Comparison of ENCODE assay signal across 30 mouse cellular contexts in the genomic region with DNA sequence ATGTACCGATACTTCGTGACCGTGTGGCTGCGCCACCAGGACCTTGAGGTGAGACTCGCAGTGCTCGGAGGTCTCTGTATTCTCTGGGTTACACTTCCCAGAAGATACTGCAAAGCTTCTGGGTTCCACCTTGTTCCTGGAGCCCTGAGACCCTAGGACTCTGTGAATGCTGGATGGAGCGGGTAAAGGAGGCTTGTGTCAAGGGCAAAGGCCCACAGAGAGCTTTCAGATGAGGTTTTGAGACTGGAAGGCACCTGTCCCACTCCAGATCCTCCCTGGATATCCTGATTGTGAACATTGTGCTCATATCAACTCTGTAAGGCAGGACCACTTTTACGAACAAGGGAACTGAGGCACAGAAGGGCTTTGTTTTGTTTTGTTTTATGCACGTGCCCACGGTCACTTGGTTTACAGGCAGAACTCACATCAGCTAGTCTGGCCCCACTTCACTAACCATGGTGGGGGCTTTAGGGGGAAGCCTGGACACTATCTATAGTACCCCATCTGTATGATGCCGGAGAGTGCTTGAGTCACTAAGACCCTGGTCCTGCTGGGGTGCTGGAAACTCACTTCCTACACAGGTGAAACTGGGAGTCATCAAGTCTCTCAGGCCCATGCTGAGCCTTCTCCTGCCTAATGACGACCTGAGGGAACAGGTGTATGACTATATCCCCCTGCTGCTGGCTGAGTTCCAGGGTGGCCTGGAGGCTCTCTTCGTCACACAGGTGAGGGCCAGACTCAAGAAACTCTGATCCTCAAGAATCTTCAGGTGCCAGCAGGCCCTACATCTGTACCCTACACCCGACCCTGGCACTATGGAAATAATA. TPM values are rescaled to one million over a fixed set of nuclear protein-coding genes. Genes with fewer than 3 reads are reported as not detected.
DNase-seq lines count a peak whose midpoint lies in the region; ATAC-seq and TF ChIP-seq lines count a peak whose summit lies in the region.
"Had no signal": no experiment of that assay in that cellular context is flagged by ENCODE, and none has a peak within 500 bp of the region (broad histone marks: within the 10 kb centered on the region; RNA-seq: fewer than 3 reads in every experiment).

No protein-coding gene starts in this region.

- TF ChIP-seq CTCF in intestine, postnatal 0 days (IDR thresholded peaks at IDR 0.05; ENCODE audit: low read depth): no peak

- no peak overlapping the region for H3K4me2 ChIP-seq in intestine, embryonic 16.5 days (ENCODE audit: low read depth, low read length)
- H3K4me2 ChIP-seq in intestine, postnatal 0 days (replicated peaks; ENCODE audit: low read depth): no peak overlapping the region
- H3K4me2 ChIP-seq in neural tube, embryonic 15.5 days: no peak overlapping the region
- no peak overlapping the region for H3K4me2 ChIP-seq in stomach, embryonic 14.5 days (replicated peaks; ENCODE audit: low read depth, low read length)
- H3K4me2 ChIP-seq: forebrain, embryonic 15.5 days; heart, embryonic 13.5 days; limb, embryonic 15.5 days; stomach, embryonic 15.5 days had no signal

- H3K9me3 ChIP-seq in intestine, embryonic 16.5 days (ENCODE audit: control insufficient read depth, low read length): peaks cover 75% of the 10 kb centered on the region
- peaks cover 52% of the 10 kb centered on the region for H3K9me3 ChIP-seq in intestine, postnatal 0 days (ENCODE audit: control insufficient read depth)
- H3K9me3 ChIP-seq in neural tube, embryonic 15.5 days (replicated peaks): peaks cover 94% of the 10 kb centered on the region
- peaks cover 89% of the 10 kb centered on the region for H3K9me3 ChIP-seq in stomach, embryonic 14.5 days (ENCODE audit: control insufficient read depth, low read depth, low read length)

- intact Hi-C loops in gastrocnemius, postnatal 14 days (cut with DNase I; ENCODE audit: low total_unique reads): no loop called here

- 0 out of 2 replicates have a peak, but pooled peaks have one; percentile 9 for ATAC-seq in intestine, embryonic 16.5 days
- no peak for ATAC-seq in intestine, postnatal 0 days
- 0 out of 2 replicates have a peak, but pooled peaks have one; percentile 5 for ATAC-seq in neural tube, embryonic 15.5 days (ENCODE audit: low FRiP score)
- 0 out of 2 replicates have a peak, but pooled peaks have one; percentile 4 for ATAC-seq in stomach, embryonic 14.5 days (ENCODE audit: insufficient number of reproducible peaks, insufficient read depth, low FRiP score, low read depth)
- ATAC-seq: forebrain, embryonic 15.5 days; hindbrain, embryonic 16.5 days had no signal

- H3K27me3 ChIP-seq in intestine, embryonic 16.5 days (replicated peaks; ENCODE audit: control insufficient read depth, insufficient read depth, low read length): no peaks in the 10 kb centered on the region
- no peaks in the 10 kb centered on the region for H3K27me3 ChIP-seq in intestine, postnatal 0 days (replicated peaks; ENCODE audit: control insufficient read depth, insufficient read depth, low read length)
- no peaks in the 10 kb centered on the region for H3K27me3 ChIP-seq in neural tube, embryonic 15.5 days (replicated peaks)
- H3K27me3 ChIP-seq in stomach, embryonic 14.5 days (ENCODE audit: control insufficient read depth, insufficient read depth, low read length): no peaks in the 10 kb centered on the region
- H3K27me3 ChIP-seq: forebrain, embryonic 15.5 days; heart, embryonic 13.5 days; limb, embryonic 15.5 days; stomach, embryonic 15.5 days had no signal

- H3K27ac ChIP-seq in intestine, embryonic 16.5 days (ENCODE audit: low read length): no peak overlapping the region
- no peak overlapping the region for H3K27ac ChIP-seq in intestine, postnatal 0 days (ENCODE audit: low read depth, low read length)
- no peak overlapping the region for H3K27ac ChIP-seq in neural tube, embryonic 15.5 days (replicated peaks)
- H3K27ac ChIP-seq in stomach, embryonic 14.5 days (ENCODE audit: low read length): no peak overlapping the region
- H3K27ac ChIP-seq: embryonic facial prominence, embryonic 10.5 days; forebrain, embryonic 15.5 days; heart, embryonic 13.5 days; limb, embryonic 15.5 days; stomach, embryonic 15.5 days had no signal

- DNase-seq in gastrocnemius, postnatal 14 days: peak; percentile 44
- DNase-seq in gastrocnemius, adult 18-20 months (ENCODE audit: low spot score): no peak
- DNase-seq in neural tube, embryonic 10.5 days (ENCODE audit: extremely low spot score, low spot score): no peak
- no peak for DNase-seq in T-cell, adult 2 months (ENCODE audit: low spot score)
- DNase-seq: adrenal gland, postnatal 36 days; cerebellum, postnatal 10 days; heart, adult 18-20 months; heart, postnatal 36 days; kidney, adult 11 months; kidney, postnatal 14 days; left cerebral cortex, postnatal 4 days; retina, postnatal 1 day; right cerebral cortex, postnatal 4 days had no signal

- WGBS in intestine, embryonic 16.5 days: 68% methylated on average over 14 of the region's 14 CpGs
- WGBS in intestine, postnatal 0 days: 67% methylated on average over 14 of the region's 14 CpGs
- WGBS in neural tube, embryonic 15.5 days: 71% methylated on average over 14 of the region's 14 CpGs
- 67% methylated on average over 14 of the region's 14 CpGs for WGBS in stomach, embryonic 14.5 days

- H3K4me3 ChIP-seq in intestine, embryonic 16.5 days (ENCODE audit: low read length): no peak overlapping the region
- H3K4me3 ChIP-seq in intestine, postnatal 0 days (ENCODE audit: low read depth, low read length): no peak overlapping the region
- no peak overlapping the region for H3K4me3 ChIP-seq in neural tube, embryonic 15.5 days (replicated peaks)
- no peak overlapping the region for H3K4me3 ChIP-seq in stomach, embryonic 14.5 days (ENCODE audit: low read depth, low read length)
- H3K4me3 ChIP-seq: embryonic facial prominence, embryonic 10.5 days; forebrain, embryonic 15.5 days; heart, embryonic 13.5 days; limb, embryonic 15.5 days; stomach, embryonic 15.5 days had no signal

- no peaks in the 10 kb centered on the region for H3K36me3 ChIP-seq in intestine, embryonic 16.5 days (ENCODE audit: control insufficient read depth, insufficient read depth, low read length)
- no peaks in the 10 kb centered on the region for H3K36me3 ChIP-seq in intestine, postnatal 0 days (ENCODE audit: control insufficient read depth, insufficient read depth)
- no peaks in the 10 kb centered on the region for H3K36me3 ChIP-seq in neural tube, embryonic 15.5 days
- H3K36me3 ChIP-seq in stomach, embryonic 14.5 days (ENCODE audit: control insufficient read depth, insufficient read depth, low read length): no peaks in the 10 kb centered on the region
- H3K36me3 ChIP-seq: embryonic facial prominence, embryonic 10.5 days; forebrain, embryonic 15.5 days; heart, embryonic 13.5 days; limb, embryonic 15.5 days; stomach, embryonic 15.5 days had no signal

- H3K9ac ChIP-seq in intestine, embryonic 16.5 days (ENCODE audit: low read depth, low read length): no peak overlapping the region
- no peak overlapping the region for H3K9ac ChIP-seq in intestine, postnatal 0 days (ENCODE audit: low read depth, low read length)
- no peak overlapping the region for H3K9ac ChIP-seq in neural tube, embryonic 15.5 days (replicated peaks)
- no peak overlapping the region for H3K9ac ChIP-seq in stomach, embryonic 14.5 days (replicated peaks; ENCODE audit: low read depth, low read length)
- H3K9ac ChIP-seq: forebrain, embryonic 15.5 days; heart, embryonic 13.5 days; limb, embryonic 15.5 days; stomach, embryonic 15.5 days had no signal

- no peaks in the 10 kb centered on the region for H3K4me1 ChIP-seq in intestine, embryonic 16.5 days (ENCODE audit: control insufficient read depth, insufficient read depth, low read length)
- H3K4me1 ChIP-seq in intestine, postnatal 0 days (replicated peaks; ENCODE audit: control insufficient read depth, insufficient read depth, low read length): no peaks in the 10 kb centered on the region
- no peaks in the 10 kb centered on the region for H3K4me1 ChIP-seq in neural tube, embryonic 15.5 days
- H3K4me1 ChIP-seq in stomach, embryonic 14.5 days (ENCODE audit: control insufficient read depth, insufficient read depth, low read length): no peaks in the 10 kb centered on the region
- H3K4me1 ChIP-seq: embryonic facial prominence, embryonic 10.5 days; forebrain, embryonic 15.5 days; heart, embryonic 13.5 days; limb, embryonic 15.5 days; stomach, embryonic 15.5 days had no signal

RNA-seq across cellular contexts. Expression of a gene that starts 6.8 kb away (rescaled TPM):
- total RNA-seq in gastrocnemius, postnatal 14 days (2021): not detected
- not detected for total RNA-seq in gastrocnemius, adult 18-20 months (2021)
- 0.76 and 0.88 TPM in 2 replicates for polyA plus RNA-seq in intestine, embryonic 16.5 days (2015; fragmentation: Nextera tagmentation; extraction: Ambion mirVana)
- 0.29 and 0.94 TPM in 2 replicates for polyA plus RNA-seq in intestine, postnatal 0 days (2015; fragmentation: Nextera tagmentation; extraction: Ambion mirVana)
- 0.41 and 0.69 TPM in 2 replicates for polyA plus RNA-seq in neural tube, embryonic 15.5 days (2015; fragmentation: Nextera tagmentation; extraction: Ambion mirVana)
- polyA plus RNA-seq in stomach, embryonic 14.5 days (2014; fragmentation: Nextera tagmentation; extraction: Ambion mirVana): 1.7 and 1.9 TPM in 2 replicates
- total RNA-seq: heart, adult 18-20 months; heart, postnatal 36 days had no signal
- polyA plus RNA-seq: cortical plate, adult 2 months had no signal

RNA-seq across cellular contexts. Expression of a gene that starts 21.9 kb away (rescaled TPM):
- total RNA-seq in gastrocnemius, postnatal 14 days (2021): under 1 TPM in 1 of 2 experiments, not detected in 1; 0.12 TPM
- total RNA-seq in gastrocnemius, adult 18-20 months (2021): under 1 TPM in 1 of 2 experiments, not detected in 1; 0.09 TPM
- polyA plus RNA-seq in intestine, embryonic 16.5 days (2015; fragmentation: Nextera tagmentation; extraction: Ambion mirVana): 55.9 and 79.1 TPM in 2 replicates
- polyA plus RNA-seq in intestine, postnatal 0 days (2015; fragmentation: Nextera tagmentation; extraction: Ambion mirVana): 80.7 and 84.0 TPM in 2 replicates
- 0.34 TPM in 1 of 2 replicates, not detected in the other for polyA plus RNA-seq in neural tube, embryonic 15.5 days (2015; fragmentation: Nextera tagmentation; extraction: Ambion mirVana)
- polyA plus RNA-seq in stomach, embryonic 14.5 days (2014; fragmentation: Nextera tagmentation; extraction: Ambion mirVana): 0.33 and 1.3 TPM in 2 replicates
- total RNA-seq: ES-E14; heart, postnatal 36 days; layer of hippocampus, adult 18-20 months; layer of hippocampus, postnatal 14 days; megakaryocyte-erythroid progenitor cell, adult 5-6 weeks had no signal
- polyA plus RNA-seq: embryonic facial prominence, embryonic 10.5 days; forebrain, embryonic 15.5 days; heart, embryonic 13.5 days; hindbrain, embryonic 16.5 days; lung, embryonic 16.5 days had no signal

RNA-seq across cellular contexts. Expression of a gene that starts 28.1 kb away (rescaled TPM):
- under 1 TPM; 0.22 to 0.39 TPM for total RNA-seq in gastrocnemius, postnatal 14 days (2021)
- not detected for total RNA-seq in gastrocnemius, adult 18-20 months (2021)
- polyA plus RNA-seq in intestine, embryonic 16.5 days (2015; fragmentation: Nextera tagmentation; extraction: Ambion mirVana): 5.7 and 8.0 TPM in 2 replicates
- 11.5 and 13.7 TPM in 2 replicates for polyA plus RNA-seq in intestine, postnatal 0 days (2015; fragmentation: Nextera tagmentation; extraction: Ambion mirVana)
- 11.9 and 13.7 TPM in 2 replicates for polyA plus RNA-seq in neural tube, embryonic 15.5 days (2015; fragmentation: Nextera tagmentation; extraction: Ambion mirVana)
- 8.7 and 9.4 TPM in 2 replicates for polyA plus RNA-seq in stomach, embryonic 14.5 days (2014; fragmentation: Nextera tagmentation; extraction: Ambion mirVana)

RNA-seq across cellular contexts. Expression of a gene that starts 33.2 kb away (rescaled TPM):
- not detected for total RNA-seq in gastrocnemius, postnatal 14 days (2021)
- total RNA-seq in gastrocnemius, adult 18-20 months (2021): under 1 TPM in 1 of 2 experiments, not detected in 1; 0.09 TPM
- 0.37 TPM in 1 of 2 replicates, not detected in the other for polyA plus RNA-seq in intestine, embryonic 16.5 days (2015; fragmentation: Nextera tagmentation; extraction: Ambion mirVana)
- polyA plus RNA-seq in intestine, postnatal 0 days (2015; fragmentation: Nextera tagmentation; extraction: Ambion mirVana): 0.05 and 0.16 TPM in 2 replicates
- polyA plus RNA-seq in neural tube, embryonic 15.5 days (2015; fragmentation: Nextera tagmentation; extraction: Ambion mirVana): not detected in 2 replicates
- 0.28 and 0.69 TPM in 2 replicates for polyA plus RNA-seq in stomach, embryonic 14.5 days (2014; fragmentation: Nextera tagmentation; extraction: Ambion mirVana)
- total RNA-seq: ES-E14; heart, adult 18-20 months; layer of hippocampus, adult 18-20 months; layer of hippocampus, postnatal 14 days; left cerebral cortex, adult 8-10 months; megakaryocyte-erythroid progenitor cell, adult 5-6 weeks had no signal
- polyA plus RNA-seq: cortical plate, adult 2 months; embryonic facial prominence, embryonic 10.5 days; forebrain, embryonic 15.5 days; heart, embryonic 13.5 days; hindbrain, embryonic 16.5 days; limb, embryonic 15.5 days; lung, embryonic 16.5 days had no signal

RNA-seq across cellular contexts. Expression of a gene that starts 43.8 kb away (rescaled TPM):
- total RNA-seq in gastrocnemius, postnatal 14 days (2021): 10 to 100 TPM; 16.8 to 17.1 TPM
- 1 to 10 TPM; 5.4 to 5.8 TPM for total RNA-seq in gastrocnemius, adult 18-20 months (2021)
- 135 and 141 TPM in 2 replicates for polyA plus RNA-seq in intestine, embryonic 16.5 days (2015; fragmentation: Nextera tagmentation; extraction: Ambion mirVana)
- polyA plus RNA-seq in intestine, postnatal 0 days (2015; fragmentation: Nextera tagmentation; extraction: Ambion mirVana): 29.1 and 30.8 TPM in 2 replicates
- polyA plus RNA-seq in neural tube, embryonic 15.5 days (2015; fragmentation: Nextera tagmentation; extraction: Ambion mirVana): 63.6 and 84.0 TPM in 2 replicates
- polyA plus RNA-seq in stomach, embryonic 14.5 days (2014; fragmentation: Nextera tagmentation; extraction: Ambion mirVana): 202 and 211 TPM in 2 replicates

Comparison
In these comparisons a context has a peak if more than half of its experiments do, and no peak if none do; other contexts are left out.
1. RNA of a gene that starts 21.9 kb away (polyA plus RNA-seq): 80.7 to 84.0 TPM in intestine, postnatal 0 days and 55.9 to 79.1 TPM in intestine, embryonic 16.5 days; 0.33 to 1.3 TPM in stomach, embryonic 14.5 days and 0.34 TPM in neural tube, embryonic 15.5 days; every median in the first group is over 10 times any median in the second.